Comparison of ENCODE assay signal across 8 mouse cellular contexts in the genomic region with DNA sequence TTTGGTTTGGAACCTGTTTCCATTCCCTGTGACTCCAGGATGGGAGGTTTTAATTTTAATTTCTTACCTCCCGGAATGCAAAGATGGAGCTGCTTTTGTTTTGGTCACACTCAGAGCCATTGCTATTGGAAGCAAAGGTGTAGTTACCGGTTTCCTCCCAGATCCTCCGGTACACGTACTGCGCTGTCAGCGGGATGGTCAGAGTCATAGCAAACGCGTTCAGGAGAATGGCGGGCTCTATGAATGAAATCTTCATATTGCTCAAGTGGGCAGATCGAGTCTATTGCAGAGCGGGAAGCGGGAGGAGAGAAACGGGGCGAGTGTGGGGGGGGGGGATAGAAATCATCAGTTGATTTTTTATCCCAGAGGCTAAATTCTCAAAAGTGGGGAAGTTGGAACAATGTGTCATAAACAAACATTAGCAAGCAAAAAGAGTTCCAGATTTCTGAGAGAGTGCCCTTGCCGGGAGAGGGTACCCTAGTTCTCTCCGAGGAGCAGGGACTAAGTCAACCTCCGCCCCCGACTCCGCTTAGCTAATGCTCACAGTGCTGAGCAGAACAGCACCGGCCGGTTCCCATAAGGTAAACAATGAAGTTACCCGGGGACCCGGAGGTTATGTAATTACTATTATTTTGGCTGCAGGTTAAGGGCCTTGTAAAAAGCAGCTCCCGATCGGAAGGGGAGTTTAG. TPM values are rescaled to one million over a fixed set of nuclear protein-coding genes. Genes with fewer than 3 reads are reported as not detected.
DNase-seq lines count a peak whose midpoint lies in the region; ATAC-seq and TF ChIP-seq lines count a peak whose summit lies in the region.

No protein-coding gene starts in this region.

- peak overlapping the region; percentile 50 for H3K9ac ChIP-seq in embryonic facial prominence, embryonic 15.5 days
- H3K9ac ChIP-seq in hindbrain, postnatal 0 days (replicated peaks; ENCODE audit: low read length), result peak overlapping the region; percentile 61
- H3K9ac ChIP-seq in liver, postnatal 0 days (replicated peaks), result peak overlapping the region; percentile 75

- 0 out of 2 replicates have a peak overlapping the region, but pooled peaks have one; percentile 28 for H3K27ac ChIP-seq in embryonic facial prominence, embryonic 15.5 days (replicated peaks)
- 0 out of 2 replicates have a peak overlapping the region, but pooled peaks have one; percentile 32 for H3K27ac ChIP-seq in hindbrain, postnatal 0 days
- H3K27ac ChIP-seq in liver, postnatal 0 days (ENCODE audit: low read depth), result peak overlapping the region; percentile 86
- peak overlapping the region; percentile 49; the same call in 1 of the 2 replicates for H3K27ac ChIP-seq in olfactory bulb, adult 2 months (ENCODE audit: insufficient read depth, low read depth, low read length)

- no peak for TF ChIP-seq POLR2A in olfactory bulb, adult 2 months (IDR thresholded peaks at IDR 0.05; ENCODE audit: insufficient read depth, low read depth, low read length)

- 2% methylated on average over 25 of the region's 25 CpGs for WGBS in embryonic facial prominence, embryonic 15.5 days
- WGBS in hindbrain, postnatal 0 days, result 3% methylated on average over 25 of the region's 25 CpGs
- WGBS in liver, postnatal 0 days (ENCODE audit: insufficient replicate concordance), result 2% methylated on average over 25 of the region's 25 CpGs
- 3% methylated on average over 25 of the region's 25 CpGs for WGBS in olfactory bulb, adult 2 months

- H3K9me3 ChIP-seq in embryonic facial prominence, embryonic 15.5 days (replicated peaks), result no peaks in the 10 kb centered on the region
- H3K9me3 ChIP-seq in hindbrain, postnatal 0 days (ENCODE audit: low read length), result no peaks in the 10 kb centered on the region
- H3K9me3 ChIP-seq in liver, postnatal 0 days (ENCODE audit: low read length), result no peaks in the 10 kb centered on the region

- no peaks in the 10 kb centered on the region for H3K36me3 ChIP-seq in embryonic facial prominence, embryonic 15.5 days
- H3K36me3 ChIP-seq in hindbrain, postnatal 0 days (ENCODE audit: insufficient read depth, low read length), result no peaks in the 10 kb centered on the region
- H3K36me3 ChIP-seq in liver, postnatal 0 days (replicated peaks; ENCODE audit: insufficient read depth, low read length), result no peaks in the 10 kb centered on the region

- peak overlapping the region; percentile 71 for H3K4me3 ChIP-seq in embryonic facial prominence, embryonic 15.5 days (replicated peaks)
- H3K4me3 ChIP-seq in hindbrain, postnatal 0 days (ENCODE audit: low read length), result peak overlapping the region; percentile 78
- peak overlapping the region; percentile 75 for H3K4me3 ChIP-seq in liver, postnatal 0 days (ENCODE audit: low read depth, low read length)
- peak overlapping the region; percentile 67 for H3K4me3 ChIP-seq in olfactory bulb, adult 2 months (ENCODE audit: insufficient read depth, low read depth, low read length)

- peak; percentile 9 for ATAC-seq in activated CD4-positive, CD25-positive, alpha-beta regulatory T cell, adult 4 months
- ATAC-seq in embryonic facial prominence, embryonic 15.5 days (ENCODE audit: insufficient number of reproducible peaks, low FRiP score, low TSS enrichment, low read depth), result no peak
- 0 out of 2 replicates have a peak, but pooled peaks have one; percentile 4 for ATAC-seq in hindbrain, postnatal 0 days
- peak; percentile 44 for ATAC-seq in liver, postnatal 0 days

- peak overlapping the region; percentile 93 for H3K4me2 ChIP-seq in embryonic facial prominence, embryonic 15.5 days (replicated peaks)
- peak overlapping the region; percentile 96 for H3K4me2 ChIP-seq in hindbrain, postnatal 0 days (ENCODE audit: low read depth, low read length)
- H3K4me2 ChIP-seq in liver, postnatal 0 days (ENCODE audit: low read depth, low read length), result peak overlapping the region; percentile 79

- peak; percentile 43 for DNase-seq in adrenal gland, postnatal 14 days
- no peak for DNase-seq in adrenal gland, adult 8-10 months
- peak; percentile 27 for DNase-seq in hindbrain, postnatal 0 days (ENCODE audit: low spot score)
- peak; percentile 51 for DNase-seq in liver, postnatal 0 days
- DNase-seq in right cerebral cortex, postnatal 25 days, result no peak

- no peak for TF ChIP-seq CTCF in hindbrain, postnatal 0 days (IDR thresholded peaks at IDR 0.05; ENCODE audit: low read depth)
- TF ChIP-seq CTCF in liver, postnatal 0 days (IDR thresholded peaks at IDR 0.05; ENCODE audit: low read depth), result no peak
- TF ChIP-seq CTCF in olfactory bulb, adult 2 months (IDR thresholded peaks at IDR 0.05; ENCODE audit: insufficient read depth, low read depth, low read length), result no peak

- peaks cover 16% of the 10 kb centered on the region; the same call in 1 of the 2 replicates for H3K27me3 ChIP-seq in embryonic facial prominence, embryonic 15.5 days
- H3K27me3 ChIP-seq in hindbrain, postnatal 0 days (ENCODE audit: insufficient read depth, low read length), result no peaks in the 10 kb centered on the region
- no peaks in the 10 kb centered on the region for H3K27me3 ChIP-seq in liver, postnatal 0 days (ENCODE audit: insufficient read depth, low read length)

- H3K4me1 ChIP-seq in embryonic facial prominence, embryonic 15.5 days, result peaks cover 19% of the 10 kb centered on the region; the same call in 1 of the 2 replicates
- H3K4me1 ChIP-seq in hindbrain, postnatal 0 days (ENCODE audit: insufficient read depth, low read length), result no peaks in the 10 kb centered on the region
- H3K4me1 ChIP-seq in liver, postnatal 0 days (ENCODE audit: insufficient read depth), result peaks cover 18% of the 10 kb centered on the region
- H3K4me1 ChIP-seq in olfactory bulb, adult 2 months (ENCODE audit: control insufficient read depth, insufficient read depth, low read length), result peaks cover 16% of the 10 kb centered on the region

- no peak for TF ChIP-seq EP300 in liver, postnatal 0 days (IDR thresholded peaks at IDR 0.05; ENCODE audit: low read depth)

RNA-seq across cellular contexts. Expression of gene Slc46a3, which starts 0.7 kb away (rescaled TPM):
- total RNA-seq in adrenal gland, postnatal 14 days (2021), result 10.0 and 11.2 TPM in 2 replicates
- 10 to 100 TPM; 15.2 to 32.1 (median 26.2) TPM for total RNA-seq in adrenal gland, adult 8-10 months (2022)
- 10 to 100 TPM; 21.1 to 22.6 TPM for polyA plus RNA-seq in activated CD4-positive, CD25-positive, alpha-beta regulatory T cell, adult 4 months (2017; shearing (Covaris generic))
- polyA plus RNA-seq in embryonic facial prominence, embryonic 15.5 days (2015; fragmentation: Nextera tagmentation; extraction: Ambion mirVana), result 3.7 and 4.6 TPM in 2 replicates
- total RNA-seq in hindbrain, postnatal 0 days (2014; rRNA removed), result 6.2 and 6.5 TPM in 2 replicates
- 6.1 and 6.4 TPM in 2 replicates for polyA plus RNA-seq in hindbrain, postnatal 0 days (2015; fragmentation: Nextera tagmentation; extraction: Ambion mirVana)
- polyA plus RNA-seq in liver, postnatal 0 days (2015; fragmentation: Nextera tagmentation; extraction: Ambion mirVana), result 8.9 and 11.6 TPM in 2 replicates
- polyA plus RNA-seq in olfactory bulb, adult 2 months (2012; ENCODE audit: insufficient read depth, insufficient read length, low replicate concordance, missing spikeins), result not detected in 2 replicates

RNA-seq across cellular contexts. Expression of gene Pomp, which starts 33.6 kb away (rescaled TPM):
- 161 and 178 TPM in 2 replicates for total RNA-seq in adrenal gland, postnatal 14 days (2021)
- 100 to 1,000 TPM; 172 to 235 (median 197) TPM for total RNA-seq in adrenal gland, adult 8-10 months (2022)
- polyA plus RNA-seq in activated CD4-positive, CD25-positive, alpha-beta regulatory T cell, adult 4 months (2017; shearing (Covaris generic)), result 100 to 1,000 TPM; 278 to 593 TPM
- 431 and 459 TPM in 2 replicates for polyA plus RNA-seq in embryonic facial prominence, embryonic 15.5 days (2015; fragmentation: Nextera tagmentation; extraction: Ambion mirVana)
- total RNA-seq in hindbrain, postnatal 0 days (2014; rRNA removed), result 74.2 and 124 TPM in 2 replicates
- 526 and 544 TPM in 2 replicates for polyA plus RNA-seq in hindbrain, postnatal 0 days (2015; fragmentation: Nextera tagmentation; extraction: Ambion mirVana)
- polyA plus RNA-seq in liver, postnatal 0 days (2015; fragmentation: Nextera tagmentation; extraction: Ambion mirVana), result 210 and 215 TPM in 2 replicates
- polyA plus RNA-seq in olfactory bulb, adult 2 months (2012; ENCODE audit: insufficient read depth, insufficient read length, low replicate concordance, missing spikeins), result 1,212 TPM in 1 of 2 replicates, not detected in the other

Comparison
In these comparisons a context has a peak if more than half of its experiments do, and no peak if none do; other contexts are left out.
1. DNase-seq: peak in adrenal gland, postnatal 14 days (single experiment), hindbrain, postnatal 0 days (single experiment) and liver, postnatal 0 days (single experiment); none in adrenal gland, adult 8-10 months (single experiment) and right cerebral cortex, postnatal 25 days (single experiment).
2. H3K27ac ChIP-seq: peak in every context shown above with its lines; median percentile 86 in liver, postnatal 0 days; 49 in olfactory bulb, adult 2 months; 32 in hindbrain, postnatal 0 days; 28 in embryonic facial prominence, embryonic 15.5 days.
3. Peak in every context shown above with its lines, with median percentiles within 50 percentile points of each other: H3K4me2 ChIP-seq, H3K4me3 ChIP-seq and H3K9ac ChIP-seq.